Mouse (Mus musculus): ENCODE results near the gene Gm37240.

GRCm38 (mm10) chr3:84927168-84927794 is 960.0 kb downstream of the Gm37240 start:
- no peak for TF ChIP-seq POLR2A (IDR thresholded peaks at IDR 0.05; ENCODE audit: low read depth, low read length)
- no peak for TF ChIP-seq CTCF (IDR thresholded peaks at IDR 0.05; ENCODE audit: borderline replicate concordance, insufficient read depth, low read length)
